Mouse (Mus musculus): ENCODE results near the gene Esrra.
"Not testable (repeated sequence)": the region's sequence is repeated elsewhere in the genome, so short reads cannot be mapped to it uniquely, and the experiment has no call there.

Gene Esrra

DNA sequence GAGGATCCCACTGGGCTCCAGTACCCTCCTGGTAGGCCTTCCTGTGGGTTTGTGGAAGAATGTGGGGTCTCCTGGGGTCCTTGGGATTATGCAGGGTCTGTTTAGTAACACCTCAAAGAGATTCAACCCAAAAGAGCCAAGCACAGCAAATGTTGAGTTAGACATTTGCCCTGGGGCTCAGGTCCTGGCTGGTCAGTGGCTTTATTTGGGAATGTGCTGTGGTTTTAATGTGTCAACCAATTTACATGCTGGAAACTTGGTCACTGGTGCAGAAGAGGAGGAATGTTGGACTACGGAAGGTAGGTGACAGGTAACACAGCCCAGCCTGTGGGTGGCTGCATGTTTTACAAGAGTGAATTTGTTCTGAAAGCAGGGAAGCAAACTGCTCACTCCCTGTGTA lies 18.6 kb downstream of the Esrra start:
- no peak for DNase-seq (ENCODE audit: low read depth, low spot score)

- peak; percentile 40 for DNase-seq (ENCODE audit: low read depth, low spot score)
Observed at GRCm38 (mm10) chr19:6899641-6900040, 22.0 kb downstream of the Esrra start.

DNA sequence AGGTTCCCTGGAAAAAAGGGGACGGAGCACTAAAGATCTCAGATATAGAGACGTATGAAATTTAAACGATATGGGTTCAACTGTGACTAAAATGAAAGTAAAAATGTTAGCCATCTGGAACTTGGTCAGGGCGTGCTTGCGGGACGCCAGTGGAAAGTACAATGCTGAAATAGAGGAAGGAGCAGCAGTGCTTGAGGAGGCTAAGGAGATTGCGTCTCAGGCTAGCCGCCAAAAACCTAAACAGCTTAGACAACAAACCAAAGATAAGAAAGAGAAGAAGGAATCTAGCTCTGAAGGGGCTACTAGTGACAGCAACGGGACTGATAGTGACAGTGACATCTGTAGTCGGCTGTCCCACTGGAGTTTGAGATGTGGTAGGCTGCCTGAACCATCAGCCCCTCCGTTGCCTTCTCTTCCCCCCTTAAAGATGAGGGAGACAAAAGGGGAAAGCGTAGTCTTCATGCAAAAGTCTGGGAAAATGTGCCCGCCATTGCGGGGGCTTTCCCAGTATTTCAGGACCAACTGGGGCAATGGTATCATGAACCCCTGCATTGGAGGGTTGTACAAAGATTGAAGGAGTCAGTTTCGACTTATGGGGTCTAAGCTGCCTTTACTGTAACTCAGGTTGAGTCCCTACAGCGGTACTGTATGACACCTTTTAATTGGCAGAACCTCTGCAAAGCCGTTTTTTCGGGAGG lies 25.9 kb downstream of the Esrra start:
- not testable (repeated sequence) for DNase-seq (ENCODE audit: low read depth, low spot score)

DNA sequence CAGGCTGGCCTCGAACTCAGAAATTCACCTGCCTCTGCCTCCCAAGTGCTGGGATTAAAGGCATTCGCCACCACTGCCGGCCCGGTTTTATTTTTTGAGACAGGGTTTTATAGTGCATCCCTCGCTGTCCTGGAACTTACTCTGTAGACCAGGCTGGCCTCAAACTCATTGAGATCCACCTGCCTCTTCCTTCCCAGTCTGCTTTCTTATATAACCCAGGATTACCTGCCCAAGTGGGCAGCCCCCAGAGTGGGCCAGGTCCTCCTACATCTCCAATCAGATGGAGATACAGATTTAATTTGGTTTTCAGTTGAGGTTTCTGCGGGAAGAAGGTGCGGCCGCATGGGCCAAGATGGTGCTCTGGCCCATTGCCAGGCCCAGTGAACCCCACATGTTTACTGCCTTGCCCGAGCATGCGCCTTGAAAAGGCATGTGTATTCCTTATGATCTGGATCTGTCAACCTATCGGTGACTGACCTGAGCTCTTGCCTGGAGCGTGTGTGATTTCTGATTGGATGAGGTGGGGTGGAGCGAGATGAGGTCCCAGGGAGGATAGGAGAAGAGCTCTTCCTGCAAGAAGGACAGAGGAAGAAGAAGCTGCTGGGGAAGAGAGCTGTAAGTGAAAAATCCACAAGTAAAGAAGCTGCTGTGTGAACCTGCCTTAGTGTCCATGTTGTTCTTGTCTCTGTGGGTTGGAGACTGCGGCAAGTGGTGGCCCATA lies 27.7 kb downstream of the Esrra start:
- peak; percentile 75 for DNase-seq (ENCODE audit: low read depth, low spot score)

DNA sequence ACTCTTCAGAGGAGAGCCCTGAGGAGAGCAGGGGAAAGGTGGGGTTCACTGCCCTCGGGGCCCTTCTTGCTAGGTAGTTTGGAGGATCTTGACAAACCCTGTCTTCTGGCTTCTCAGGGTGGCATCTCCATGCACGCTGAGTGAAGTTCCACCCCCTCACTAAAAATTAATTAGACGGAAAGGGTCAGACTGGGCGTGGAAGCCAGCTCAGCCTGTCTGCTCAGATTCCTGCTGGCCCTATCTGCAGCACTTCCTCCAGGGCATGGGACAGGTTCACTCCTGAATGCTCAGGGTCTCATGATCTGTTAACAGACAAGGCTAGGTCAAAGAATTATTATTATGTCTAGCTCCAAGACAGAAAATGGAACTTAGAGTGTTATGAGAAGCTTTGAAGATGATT lies 29.1 kb downstream of the Esrra start:
- DNase-seq (ENCODE audit: low read depth, low spot score) = no peak

GRCm38 (mm10) chr19:6877965-6878364 lies 43.6 kb downstream of the Esrra start:
- DNase-seq (ENCODE audit: low read depth, low spot score) = no peak

- DNase-seq (ENCODE audit: low read depth, low spot score) = no peak
Observed at GRCm38 (mm10) chr19:6876799-6877198, 44.8 kb downstream of the Esrra start.

GRCm38 (mm10) chr19:6875834-6876233 lies 45.8 kb downstream of the Esrra start:
- no peak for DNase-seq (ENCODE audit: low read depth, low spot score)

DNA sequence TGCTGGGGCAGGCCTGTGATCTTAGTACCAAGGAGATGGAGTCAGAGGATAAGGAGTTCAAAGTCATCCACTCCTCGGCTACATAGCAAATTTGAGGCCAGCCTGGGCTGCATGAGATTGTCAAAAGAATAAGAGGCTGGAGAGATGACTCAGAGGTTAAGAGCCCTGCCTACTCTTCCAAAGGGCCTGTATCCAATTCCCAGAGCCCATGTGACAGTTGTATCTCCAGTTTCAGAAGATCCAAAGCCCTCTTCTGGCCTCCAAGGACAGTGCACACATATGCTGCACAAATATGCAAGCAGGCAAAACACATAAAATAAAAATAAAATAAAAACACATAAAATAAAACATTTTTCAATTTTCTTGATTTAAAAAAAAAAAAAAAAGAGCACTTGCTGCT lies 47.4 kb downstream of the Esrra start:
- no peak for DNase-seq (ENCODE audit: low read depth, low spot score)

- no peak for DNase-seq (ENCODE audit: low read depth, low spot score)
Observed at GRCm38 (mm10) chr19:6872701-6873100, 48.9 kb downstream of the Esrra start.

DNA sequence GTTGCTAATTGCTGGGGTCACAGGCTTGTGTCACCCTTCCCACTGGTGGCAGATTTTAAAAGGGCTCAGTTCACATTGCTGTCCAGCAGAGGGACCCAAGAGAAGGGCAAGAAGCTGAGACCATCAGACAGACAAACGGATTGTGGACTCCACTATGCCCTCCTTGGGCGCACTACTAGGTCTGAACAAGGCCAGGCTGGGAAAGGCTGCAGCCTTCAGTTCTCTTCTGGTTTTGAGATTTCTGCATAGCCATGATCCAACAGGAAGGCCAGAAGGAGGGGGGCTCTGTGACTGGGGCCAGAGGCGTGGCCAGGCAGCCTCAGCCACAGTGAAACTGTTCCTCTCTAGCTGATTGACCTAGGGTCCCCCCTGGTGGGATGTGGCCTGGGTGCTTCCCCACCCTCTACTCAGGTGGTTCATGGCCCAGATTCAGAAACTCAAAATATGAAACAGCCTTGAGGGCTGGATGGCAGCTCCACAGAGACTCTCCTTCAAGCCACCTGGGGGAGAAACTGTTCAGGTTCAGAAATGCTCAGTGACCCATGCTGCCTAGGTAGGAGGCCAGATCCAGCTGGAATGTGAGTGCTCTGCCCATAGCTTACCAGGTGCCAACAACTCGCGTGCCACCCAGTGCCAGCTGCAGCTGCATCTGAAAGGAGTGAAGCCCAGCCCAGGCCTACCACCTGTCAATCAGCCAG lies 49.9 kb downstream of the Esrra start:
- DNase-seq (ENCODE audit: low read depth, low spot score) = peak; percentile 74

GRCm38 (mm10) chr19:6869355-6869754 lies 52.3 kb downstream of the Esrra start:
- DNase-seq (ENCODE audit: low read depth, low spot score) = peak; percentile 77

GRCm38 (mm10) chr19:6861451-6861850 lies 60.2 kb downstream of the Esrra start:
- no peak for DNase-seq (ENCODE audit: low read depth, low spot score)

Measured in R1 (cell line).